8 mouse cellular contexts compared by ENCODE assay signal in genomic region chr2:147011474-147012140, GRCm38 (mm10). TPM values are rescaled to one million over a fixed set of nuclear protein-coding genes. Genes with fewer than 3 reads are reported as not detected.
A peak's percentile ranks its signal among the peaks of the same experiment; 100 is the strongest.
DNase-seq lines count a peak whose midpoint lies in the region; ATAC-seq and TF ChIP-seq lines count a peak whose summit lies in the region.

No protein-coding gene starts in this region.

- H3K4me1 ChIP-seq in lung, embryonic 14.5 days (ENCODE audit: insufficient read depth) = peaks cover 4% of the 10 kb centered on the region; the same call in 1 of the 2 replicates
- H3K4me1 ChIP-seq in lung, adult 2 months (ENCODE audit: control insufficient read depth, insufficient read depth, low read length) = peaks cover 8% of the 10 kb centered on the region
- peaks cover 5% of the 10 kb centered on the region for H3K4me1 ChIP-seq in bone marrow, adult 2 months (ENCODE audit: control insufficient read depth, insufficient read depth, low read length)
- peaks cover 30% of the 10 kb centered on the region for H3K4me1 ChIP-seq in hindbrain, embryonic 13.5 days (replicated peaks)
- H3K4me1 ChIP-seq in stomach, postnatal 0 days (replicated peaks; ENCODE audit: control insufficient read depth, insufficient read depth) = no peaks in the 10 kb centered on the region

- peak overlapping the region; percentile 99 for H3K27ac ChIP-seq in lung, embryonic 14.5 days (ENCODE audit: low read depth)
- H3K27ac ChIP-seq in bone marrow, adult 2 months (ENCODE audit: control insufficient read depth, insufficient read depth, low read depth, low read length, poor library complexity) = peak overlapping the region; percentile 87; the same call in 1 of the 2 replicates
- H3K27ac ChIP-seq in hindbrain, embryonic 13.5 days = peak overlapping the region; percentile 98; the same call in 1 of the 2 replicates
- H3K27ac ChIP-seq in stomach, postnatal 0 days (replicated peaks) = peak overlapping the region; percentile 99

- no peaks in the 10 kb centered on the region for H3K9me3 ChIP-seq in lung, embryonic 14.5 days (ENCODE audit: low read depth, low read length)
- H3K9me3 ChIP-seq in hindbrain, embryonic 13.5 days = no peaks in the 10 kb centered on the region
- no peaks in the 10 kb centered on the region for H3K9me3 ChIP-seq in stomach, postnatal 0 days (ENCODE audit: control insufficient read depth, low read length)

- 51% methylated on average over 3 of the region's 3 CpGs for WGBS in lung, embryonic 14.5 days
- WGBS in lung, adult 2 months = 45% methylated on average over 3 of the region's 3 CpGs
- WGBS in bone marrow, adult 2 months = 31% methylated on average over 3 of the region's 3 CpGs
- 76% methylated on average over 3 of the region's 3 CpGs for WGBS in hindbrain, embryonic 13.5 days
- 56% methylated on average over 3 of the region's 3 CpGs for WGBS in stomach, postnatal 0 days

- H3K4me3 ChIP-seq in lung, embryonic 14.5 days (ENCODE audit: low read depth, low read length) = peak overlapping the region; percentile 87
- no peak overlapping the region for H3K4me3 ChIP-seq in lung, adult 2 months (replicated peaks; ENCODE audit: extremely low read depth, low read depth, low read length)
- H3K4me3 ChIP-seq in bone marrow, adult 2 months (replicated peaks; ENCODE audit: control insufficient read depth, low read depth, low read length) = no peak overlapping the region
- H3K4me3 ChIP-seq in hindbrain, embryonic 13.5 days = peak overlapping the region; percentile 83
- H3K4me3 ChIP-seq in stomach, postnatal 0 days (ENCODE audit: low read depth, low read length) = peak overlapping the region; percentile 90; the same call in 1 of the 2 replicates

- TF ChIP-seq EP300 in stomach, postnatal 0 days (optimal IDR thresholded peaks at IDR 0.05) = no peak

- H3K4me2 ChIP-seq in lung, embryonic 14.5 days = peak overlapping the region; percentile 90
- peak overlapping the region; percentile 70 for H3K4me2 ChIP-seq in hindbrain, embryonic 13.5 days
- H3K4me2 ChIP-seq in stomach, postnatal 0 days (replicated peaks; ENCODE audit: low read depth) = peak overlapping the region; percentile 74

- no peaks in the 10 kb centered on the region for H3K36me3 ChIP-seq in lung, embryonic 14.5 days (ENCODE audit: insufficient read depth)
- no peaks in the 10 kb centered on the region; the same call in 1 of the 2 replicates for H3K36me3 ChIP-seq in hindbrain, embryonic 13.5 days
- H3K36me3 ChIP-seq in stomach, postnatal 0 days (ENCODE audit: control insufficient read depth, insufficient read depth, low read length) = no peaks in the 10 kb centered on the region

- ATAC-seq in lung, embryonic 14.5 days (ENCODE audit: insufficient read depth) = no peak
- ATAC-seq in hindbrain, embryonic 13.5 days (ENCODE audit: low FRiP score) = no peak
- ATAC-seq in stomach, postnatal 0 days (ENCODE audit: low FRiP score, low TSS enrichment) = no peak

- H3K9ac ChIP-seq in lung, embryonic 14.5 days = peak overlapping the region; percentile 87
- peak overlapping the region; percentile 85 for H3K9ac ChIP-seq in hindbrain, embryonic 13.5 days
- peak overlapping the region; percentile 93 for H3K9ac ChIP-seq in stomach, postnatal 0 days (ENCODE audit: low read length)

- peak; percentile 23 for DNase-seq in lung, embryonic 14.5 days
- DNase-seq in lung, adult 2 months = no peak
- peak; percentile 35 for DNase-seq in lung, postnatal 36 days
- no peak for DNase-seq in stomach, postnatal 0 days (ENCODE audit: low spot score)
- DNase-seq in c-Kit-positive CD71-positive TER-119-positive erythroid progenitor cells, embryonic 14.5 days (ENCODE audit: low spot score) = no peak
- no peak for DNase-seq in frontal cortex, postnatal 10 days (ENCODE audit: low spot score in 2 of 2)

- TF ChIP-seq POLR2A in lung, adult 2 months (IDR thresholded peaks at IDR 0.05; ENCODE audit: borderline replicate concordance, extremely low read depth, low read depth, low read length) = no peak
- TF ChIP-seq POLR2A in bone marrow, adult 2 months (IDR thresholded peaks at IDR 0.05; ENCODE audit: borderline replicate concordance, control insufficient read depth, low read depth, low read length) = no peak

- no peaks in the 10 kb centered on the region for H3K27me3 ChIP-seq in lung, embryonic 14.5 days (ENCODE audit: insufficient read depth, low read length)
- H3K27me3 ChIP-seq in hindbrain, embryonic 13.5 days = no peaks in the 10 kb centered on the region
- no peaks in the 10 kb centered on the region for H3K27me3 ChIP-seq in stomach, postnatal 0 days (ENCODE audit: control insufficient read depth, insufficient read depth, low read length)

- no peak for TF ChIP-seq CTCF in lung, embryonic 14.5 days (IDR thresholded peaks at IDR 0.05; ENCODE audit: low read depth)
- TF ChIP-seq CTCF in lung, adult 2 months (IDR thresholded peaks at IDR 0.05; ENCODE audit: insufficient read depth, low read length) = no peak
- no peak for TF ChIP-seq CTCF in bone marrow, adult 2 months (IDR thresholded peaks at IDR 0.05; ENCODE audit: control insufficient read depth, insufficient read depth, low read length)
- no peak for TF ChIP-seq CTCF in stomach, postnatal 0 days (IDR thresholded peaks at IDR 0.05; ENCODE audit: low read depth)

RNA-seq across cellular contexts. Expression of gene Xrn2, which starts 1.2 kb away (rescaled TPM):
- 103 and 104 TPM in 2 replicates for polyA plus RNA-seq in lung, embryonic 14.5 days (2014; fragmentation: Nextera tagmentation; extraction: Ambion mirVana)
- polyA plus RNA-seq in lung, adult 2 months (2012; rRNA removed) = 16.9 and 30.0 TPM in 2 replicates
- polyA plus RNA-seq in bone marrow, adult 2 months (2011; ENCODE audit: insufficient read depth, insufficient read length, low replicate concordance, missing spikeins) = 32.3 and 36.9 TPM in 2 replicates
- polyA plus RNA-seq in hindbrain, embryonic 13.5 days (2015; fragmentation: Nextera tagmentation; extraction: Ambion mirVana) = 75.6 and 77.8 TPM in 2 replicates
- 37.7 and 37.8 TPM in 2 replicates for polyA plus RNA-seq in stomach, postnatal 0 days (2015; fragmentation: Nextera tagmentation; extraction: Ambion mirVana)

Comparison
In these comparisons a context has a peak if more than half of its experiments do, and no peak if none do; other contexts are left out.
1. DNase-seq: peak in lung, embryonic 14.5 days (single experiment) and lung, postnatal 36 days (single experiment); none in lung, adult 2 months (single experiment), stomach, postnatal 0 days (single experiment), c-Kit-positive CD71-positive TER-119-positive erythroid progenitor cells, embryonic 14.5 days (single experiment) and frontal cortex, postnatal 10 days (0 of 2).
2. H3K4me3 ChIP-seq: peak in lung, embryonic 14.5 days (single experiment), hindbrain, embryonic 13.5 days (single experiment) and stomach, postnatal 0 days (single experiment); none in lung, adult 2 months (single experiment) and bone marrow, adult 2 months (single experiment).
3. Peak in every context shown above with its lines, with median percentiles within 50 percentile points of each other: H3K27ac ChIP-seq, H3K4me2 ChIP-seq and H3K9ac ChIP-seq.